ENCODE assay signal across 7 mouse cellular contexts in genomic region chr15:83594513-83595363, GRCm38 (mm10). TPM values are rescaled to one million over a fixed set of nuclear protein-coding genes. Genes with fewer than 3 reads are reported as not detected.
DNase-seq lines count a peak whose midpoint lies in the region; ATAC-seq lines count a peak whose summit lies in the region.

Gene Ttll12, minus strand, starts transcription at chr15:83595157.

- no peaks in the 10 kb centered on the region for H3K36me3 ChIP-seq in embryonic facial prominence, embryonic 11.5 days (replicated peaks; ENCODE audit: control insufficient read depth, insufficient read depth, low read depth, low read length)
- peaks cover 32% of the 10 kb centered on the region for H3K36me3 ChIP-seq in limb, embryonic 10.5 days
- peaks cover 16% of the 10 kb centered on the region for H3K36me3 ChIP-seq in midbrain, embryonic 13.5 days

- no peaks in the 10 kb centered on the region for H3K9me3 ChIP-seq in embryonic facial prominence, embryonic 11.5 days (replicated peaks; ENCODE audit: control insufficient read depth, low read length)
- no peaks in the 10 kb centered on the region for H3K9me3 ChIP-seq in limb, embryonic 10.5 days (replicated peaks)
- H3K9me3 ChIP-seq in midbrain, embryonic 13.5 days, result no peaks in the 10 kb centered on the region

- peak within 1 kb of the TSS; percentile 52 for H3K4me3 ChIP-seq in embryonic facial prominence, embryonic 11.5 days (ENCODE audit: low read depth, low read length)
- H3K4me3 ChIP-seq in limb, embryonic 10.5 days, result peak within 1 kb of the TSS; percentile 95
- peak within 1 kb of the TSS; percentile 82 for H3K4me3 ChIP-seq in midbrain, embryonic 13.5 days (replicated peaks)

- H3K4me1 ChIP-seq in embryonic facial prominence, embryonic 11.5 days (ENCODE audit: control insufficient read depth, insufficient read depth, low read length), result 0 out of 2 replicates have a peak, but pooled peaks cover 3% of the 10 kb centered on the region
- H3K4me1 ChIP-seq in limb, embryonic 10.5 days, result peaks cover 36% of the 10 kb centered on the region
- H3K4me1 ChIP-seq in midbrain, embryonic 13.5 days (replicated peaks), result peaks cover 34% of the 10 kb centered on the region

- peak; percentile 97 for DNase-seq in adrenal gland, postnatal 14 days
- peak; percentile 100 for DNase-seq in embryonic facial prominence, embryonic 11.5 days (ENCODE audit: low spot score)
- DNase-seq in kidney, adult 11 months, result peak; percentile 92
- DNase-seq in limb, embryonic 10.5 days (ENCODE audit: low spot score), result peak; percentile 98
- DNase-seq in spleen, adult 18-20 months, result peak; percentile 74 to 87

- peak within 1 kb of the TSS; percentile 84 for H3K9ac ChIP-seq in embryonic facial prominence, embryonic 11.5 days (replicated peaks; ENCODE audit: low read length)
- H3K9ac ChIP-seq in midbrain, embryonic 13.5 days (replicated peaks), result peak within 1 kb of the TSS; percentile 83

- H3K27ac ChIP-seq in embryonic facial prominence, embryonic 11.5 days (replicated peaks; ENCODE audit: low read depth, low read length), result no peak within 1 kb of the TSS
- H3K27ac ChIP-seq in limb, embryonic 10.5 days, result peak within 1 kb of the TSS; percentile 92
- H3K27ac ChIP-seq in midbrain, embryonic 13.5 days, result peak within 1 kb of the TSS; percentile 66

- no peaks in the 10 kb centered on the region for H3K27me3 ChIP-seq in embryonic facial prominence, embryonic 11.5 days (ENCODE audit: control insufficient read depth, insufficient read depth, low read length)
- no peaks in the 10 kb centered on the region for H3K27me3 ChIP-seq in limb, embryonic 10.5 days (ENCODE audit: low read depth, poor library complexity, severe bottlenecking)
- no peaks in the 10 kb centered on the region for H3K27me3 ChIP-seq in midbrain, embryonic 13.5 days

- peak; percentile 93 for ATAC-seq in embryonic facial prominence, embryonic 11.5 days (replicated peaks; ENCODE audit: insufficient number of reproducible peaks, low FRiP score, low TSS enrichment, low read depth)
- peak; percentile 90 for ATAC-seq in granulocyte monocyte progenitor cell, adult 5-6 weeks (replicated peaks; ENCODE audit: poor library complexity, severe bottlenecking)
- peak; percentile 95 for ATAC-seq in midbrain, embryonic 13.5 days

- H3K4me2 ChIP-seq in embryonic facial prominence, embryonic 11.5 days (ENCODE audit: low read depth, low read length), result peak within 1 kb of the TSS; percentile 84
- H3K4me2 ChIP-seq in midbrain, embryonic 13.5 days (replicated peaks), result peak within 1 kb of the TSS; percentile 81

- WGBS in embryonic facial prominence, embryonic 11.5 days, result under 1% methylated on average over 68 of the region's 68 CpGs
- under 1% methylated on average over 68 of the region's 68 CpGs for WGBS in limb, embryonic 10.5 days
- WGBS in midbrain, embryonic 13.5 days, result under 1% methylated on average over 68 of the region's 68 CpGs

RNA-seq across cellular contexts. Expression of gene Ttll12, which starts in this region (rescaled TPM):
- total RNA-seq in adrenal gland, postnatal 14 days (2021), result 22.3 and 22.6 TPM in 2 replicates
- polyA plus RNA-seq in embryonic facial prominence, embryonic 11.5 days (2014; fragmentation: Nextera tagmentation; extraction: Ambion mirVana), result 48.6 and 54.4 TPM in 2 replicates
- total RNA-seq in granulocyte monocyte progenitor cell, adult 5-6 weeks (2014; fragmentation: Nextera tagmentation), result 15.1 and 23.6 TPM in 2 replicates
- total RNA-seq in granulocyte monocyte progenitor cell, adult 5-6 weeks (2017), result 9.7 and 10.1 TPM in 2 replicates
- polyA plus RNA-seq in limb, embryonic 10.5 days (2016; fragmentation: Nextera tagmentation; extraction: Ambion mirVana), result 63.8 and 71.0 TPM in 2 replicates
- 47.7 and 48.0 TPM in 2 replicates for polyA plus RNA-seq in midbrain, embryonic 13.5 days (2015; fragmentation: Nextera tagmentation; extraction: Ambion mirVana)
